Mouse (Mus musculus) forebrain, postnatal 0 days (tissue): ENCODE results near the gene Arntl. TPM values are rescaled to one million over a fixed set of nuclear protein-coding genes. Genes with fewer than 3 reads are reported as not detected.

ENCODE experiments used
- ATAC-seq: fragments of 200-750 bp; cut with Nextera tagmentation; 2 replicates; pipeline ENCODE4 v1.8.0; 2017; ENCODE audit warnings: mild to moderate bottlenecking, moderate library complexity
- DNase-seq: peaks from one replicate; pipeline ENCODE4 v3.0.0-alpha.2; 2015
- H3K27ac ChIP-seq: fragments of 300-500 bp; sonication (generic); 2 replicates; pipeline ENCODE4 v1.5.1; 2014; ENCODE audit warnings: low read depth, mild to moderate bottlenecking, antibody characterized with exemption, low read length, moderate library complexity, mixed read lengths
- H3K27me3 ChIP-seq: fragments of 300-500 bp; sonication (generic); 2 replicates; pipeline ENCODE4 v1.6.1; 2014; ENCODE audit warnings: mild to moderate bottlenecking, low read length, mixed read lengths; ENCODE audit not compliant: insufficient read depth
- H3K36me3 ChIP-seq: fragments of 300-500 bp; sonication (generic); 2 replicates; pipeline ENCODE4 v1.6.1; 2014; ENCODE audit warnings: mild to moderate bottlenecking, moderate library complexity; ENCODE audit not compliant: insufficient read depth
- H3K4me1 ChIP-seq: fragments of 300-500 bp; sonication (generic); 2 replicates; pipeline ENCODE4 v1.6.1; 2014; ENCODE audit warnings: antibody characterized with exemption; ENCODE audit not compliant: insufficient read depth
- H3K4me2 ChIP-seq: fragments of 300-500 bp; sonication (generic); 2 replicates; pipeline ENCODE4 v1.6.1; 2014; ENCODE audit warnings: low read depth, mild to moderate bottlenecking, moderate library complexity
- H3K4me3 ChIP-seq: fragments of 300-500 bp; sonication (generic); 2 replicates; pipeline ENCODE4 v1.5.1; 2014; ENCODE audit warnings: low read depth, low read length, mixed read lengths
- H3K9ac ChIP-seq: fragments of 300-500 bp; sonication (generic); 2 replicates; pipeline ENCODE4 v1.6.1; 2014; ENCODE audit warnings: mild to moderate bottlenecking
- H3K9me3 ChIP-seq: fragments of 300-500 bp; sonication (generic); 2 replicates; pipeline ENCODE4 v1.6.1; 2016; ENCODE audit warnings: low read length
- CTCF ChIP-seq: sonication (generic); IDR thresholded peaks from 2 replicates; pipeline ENCODE4 v1.5.1; 2016; ENCODE audit warnings: antibody characterized with exemption, control low read depth, low read depth
- WGBS: fragments of 180-500 bp; shearing (Covaris S2); extraction: QIAGEN DNeasy Blood & Tissue Kit; methylation state at CpG from one replicate; pipeline ENCODE4 v1.1.7; 2014; 5-methylcytosine and 5-hydroxymethylcytosine counted together
- polyA plus RNA-seq: library from polyadenylated mRNA; unstranded; fragments of >200 nt; fragmentation: Nextera tagmentation; extraction: Ambion mirVana; gene quantifications from 2 replicates; pipeline ENCODE4 v1.2.1, GENCODE M21; 2015
- total RNA-seq: library from RNA; depleted of rRNA; stranded (reverse); fragments of >200 nt; gene quantifications from 2 replicates; pipeline ENCODE4 v1.2.3, GENCODE M21; 2014

Gene Arntl
- total and polyA plus RNA-seq, 2 experiments from 2014 or later, result 20.7 to 32.4 TPM

GRCm38 (mm10) chr7:113192714-113193365 is 14.4 kb upstream of the Arntl start:
- no peaks in the 10 kb centered on the region for H3K27me3 ChIP-seq
- no peaks in the 10 kb centered on the region for H3K4me1 ChIP-seq
- ATAC-seq, result no peak
- H3K4me2 ChIP-seq, result no peak overlapping the region
- no peak overlapping the region for H3K27ac ChIP-seq
- no peaks in the 10 kb centered on the region for H3K36me3 ChIP-seq
- no peak for TF ChIP-seq CTCF
- no peak overlapping the region for H3K9ac ChIP-seq
- no peak for DNase-seq
- no peak overlapping the region for H3K4me3 ChIP-seq
- WGBS, result 60% methylated on average over 8 of the region's 8 CpGs
- no peaks in the 10 kb centered on the region; the same call in 1 of the 2 replicates for H3K9me3 ChIP-seq

GRCm38 (mm10) chr7:113193872-113194271 is 13.4 kb upstream of the Arntl start:
- DNase-seq, result no peak
- no peak for ATAC-seq
- no peak overlapping the region for H3K4me3 ChIP-seq
- no peaks in the 10 kb centered on the region for H3K36me3 ChIP-seq
- H3K27ac ChIP-seq, result no peak overlapping the region
- no peaks in the 10 kb centered on the region; the same call in 1 of the 2 replicates for H3K9me3 ChIP-seq
- H3K9ac ChIP-seq, result no peak overlapping the region
- H3K4me1 ChIP-seq, result no peaks in the 10 kb centered on the region
- H3K27me3 ChIP-seq, result no peaks in the 10 kb centered on the region
- TF ChIP-seq CTCF, result no peak
- no peak overlapping the region for H3K4me2 ChIP-seq

GRCm38 (mm10) chr7:113195271-113195670 is 12.0 kb upstream of the Arntl start:
- H3K27me3 ChIP-seq, result no peaks in the 10 kb centered on the region
- no peak for TF ChIP-seq CTCF
- no peaks in the 10 kb centered on the region for H3K4me1 ChIP-seq
- no peaks in the 10 kb centered on the region for H3K36me3 ChIP-seq
- H3K9ac ChIP-seq, result no peak overlapping the region
- no peaks in the 10 kb centered on the region; the same call in 1 of the 2 replicates for H3K9me3 ChIP-seq
- H3K4me2 ChIP-seq, result no peak overlapping the region
- ATAC-seq (no peak), DNase-seq (no peak)
- H3K4me3 ChIP-seq, result no peak overlapping the region
- WGBS, result 17% methylated on average over 2 of the region's 2 CpGs
- H3K27ac ChIP-seq, result no peak overlapping the region

GRCm38 (mm10) chr7:113196171-113196570 is 11.1 kb upstream of the Arntl start:
- no peak overlapping the region for H3K9ac ChIP-seq
- no peak overlapping the region for H3K4me2 ChIP-seq
- H3K27ac ChIP-seq, result no peak overlapping the region
- no peaks in the 10 kb centered on the region; the same call in 1 of the 2 replicates for H3K9me3 ChIP-seq
- H3K4me3 ChIP-seq, result no peak overlapping the region
- H3K36me3 ChIP-seq, result no peaks in the 10 kb centered on the region
- H3K4me1 ChIP-seq, result no peaks in the 10 kb centered on the region
- WGBS, result 80% methylated on average over 3 of the region's 3 CpGs
- no peak for DNase-seq
- no peak for ATAC-seq
- no peaks in the 10 kb centered on the region for H3K27me3 ChIP-seq
- no peak for TF ChIP-seq CTCF

- ATAC-seq (no peak), DNase-seq (no peak)
- no peak overlapping the region for H3K4me3 ChIP-seq
- no peaks in the 10 kb centered on the region for H3K9me3 ChIP-seq
- TF ChIP-seq CTCF, result no peak
- H3K27ac ChIP-seq, result no peak overlapping the region
- no peak overlapping the region for H3K9ac ChIP-seq
- no peaks in the 10 kb centered on the region for H3K36me3 ChIP-seq
- 50% methylated on average over 10 of the region's 10 CpGs for WGBS
- H3K4me1 ChIP-seq, result no peaks in the 10 kb centered on the region
- H3K4me2 ChIP-seq, result no peak overlapping the region
- H3K27me3 ChIP-seq, result no peaks in the 10 kb centered on the region
Measured at GRCm38 (mm10) chr7:113197161-113197775, 10.0 kb upstream of the Arntl start.

GRCm38 (mm10) chr7:113201584-113201983 is 5.7 kb upstream of the Arntl start:
- DNase-seq (no peak), ATAC-seq (no peak)
- H3K4me2 ChIP-seq, result no peak overlapping the region
- H3K27me3 ChIP-seq, result 0 out of 2 replicates have a peak, but pooled peaks cover 3% of the 10 kb centered on the region
- no peaks in the 10 kb centered on the region for H3K9me3 ChIP-seq
- no peak overlapping the region for H3K27ac ChIP-seq
- no peak for TF ChIP-seq CTCF
- 27% methylated on average over 3 of the region's 3 CpGs for WGBS
- H3K36me3 ChIP-seq, result no peaks in the 10 kb centered on the region
- no peak overlapping the region for H3K9ac ChIP-seq
- no peak overlapping the region for H3K4me3 ChIP-seq
- 0 out of 2 replicates have a peak, but pooled peaks cover 4% of the 10 kb centered on the region for H3K4me1 ChIP-seq
